Mouse (Mus musculus) ES-E14 (cell line): ENCODE results near the gene Ccdc58. TPM values are rescaled to one million over a fixed set of nuclear protein-coding genes. Genes with fewer than 3 reads are reported as not detected.
"Not testable (repeated sequence)": the region's sequence is repeated elsewhere in the genome, so short reads cannot be mapped to it uniquely, and the experiment has no call there.

Experiments used
- DNase-seq: peaks from one replicate; pipeline ENCODE4 v3.0.0-alpha.2; 2013; ENCODE audit warnings: low read depth, low spot score
- H3K27ac ChIP-seq: 2 replicates; pipeline ENCODE4 v1.5.1; 2012; ENCODE audit warnings: low read depth, mild to moderate bottlenecking, low read length, moderate library complexity, mixed read lengths; ENCODE audit not compliant: poor library complexity, insufficient read depth, severe bottlenecking
- H3K36me3 ChIP-seq: 2 replicates; pipeline ENCODE4 v1.6.1; 2012; ENCODE audit warnings: mild to moderate bottlenecking, low read length, moderate library complexity, mixed read lengths; ENCODE audit not compliant: control insufficient read depth, poor library complexity, insufficient read depth, severe bottlenecking
- H3K4me1 ChIP-seq, 2 experiments: fragments of 150-350 bp in 1 of 2; sonication (generic) in 1 of 2; 2 replicates each; pipeline ENCODE4 v1.6.1; 2012; ENCODE audit warnings: low read length in 2 of 2, mild to moderate bottlenecking in 1 of 2, mixed read lengths in 1 of 2; ENCODE audit not compliant: control insufficient read depth in 2 of 2, insufficient read depth in 2 of 2, poor library complexity in 1 of 2
- H3K4me3 ChIP-seq, 2 experiments: fragments of 150-350 bp in 1 of 2; sonication (generic) in 1 of 2; 2 replicates each; pipeline ENCODE4 v1.5.1; 2012; ENCODE audit warnings: low read length in 2 of 2, low read depth in 1 of 2, mild to moderate bottlenecking in 1 of 2, mixed read lengths in 1 of 2; ENCODE audit not compliant: insufficient read depth in 1 of 2, poor library complexity in 1 of 2, severe bottlenecking in 1 of 2
- H3K9ac ChIP-seq: 2 replicates; pipeline ENCODE4 v1.6.1; 2012; ENCODE audit warnings: low read depth, mild to moderate bottlenecking, low read length, mixed read lengths; ENCODE audit not compliant: poor library complexity, insufficient read depth, severe bottlenecking
- H3K9me3 ChIP-seq: fragments of 150-350 bp; sonication (generic); 2 replicates; pipeline ENCODE4 v1.6.1; 2012; ENCODE audit warnings: low read depth, mild to moderate bottlenecking, low read length; ENCODE audit not compliant: control insufficient read depth, insufficient read depth
- CHD2 ChIP-seq: IDR thresholded peaks from 2 replicates; pipeline ENCODE4 v1.6.1; 2014; ENCODE audit warnings: mild to moderate bottlenecking, low read depth, low read length, inconsistent platforms
- HCFC1 ChIP-seq: IDR thresholded peaks from 2 replicates; pipeline ENCODE4 v1.6.1; 2012; ENCODE audit warnings: low read length, inconsistent platforms, borderline replicate concordance; ENCODE audit not compliant: insufficient read depth
- MAFK ChIP-seq: IDR thresholded peaks from 2 replicates; pipeline ENCODE4 v1.6.1; 2014; ENCODE audit warnings: mild to moderate bottlenecking, low read depth, low read length, inconsistent platforms; ENCODE audit not compliant: insufficient read depth
- ZC3H11A ChIP-seq: IDR thresholded peaks from 2 replicates; pipeline ENCODE4 v1.6.1; 2012; ENCODE audit warnings: low read depth, mild to moderate bottlenecking, inconsistent platforms, low read length, borderline replicate concordance
- ZNF384 ChIP-seq: IDR thresholded peaks from 2 replicates; pipeline ENCODE4 v1.6.1; 2012; ENCODE audit warnings: low read depth, low read length, inconsistent platforms
- in situ Hi-C, 2 experiments: fragments of 600-800 bp; cut with MboI; formaldehyde crosslinking; loops; one replicate each; pipeline ENCODE4 v1.15.1; 2025; ENCODE audit warnings: low sequenced_read_pairs in 2 of 2, inconsistent platforms in 1 of 2; ENCODE audit not compliant: unreplicated experiment in 2 of 2
- total RNA-seq: library from RNA; depleted of rRNA; stranded (reverse); fragments of 300-350 nt; gene quantifications from 2 replicates; pipeline ENCODE4 v1.2.3, GENCODE M21; 2012

Ccdc58 gene
- total RNA-seq, 1 experiment, result 185 TPM

DNA sequence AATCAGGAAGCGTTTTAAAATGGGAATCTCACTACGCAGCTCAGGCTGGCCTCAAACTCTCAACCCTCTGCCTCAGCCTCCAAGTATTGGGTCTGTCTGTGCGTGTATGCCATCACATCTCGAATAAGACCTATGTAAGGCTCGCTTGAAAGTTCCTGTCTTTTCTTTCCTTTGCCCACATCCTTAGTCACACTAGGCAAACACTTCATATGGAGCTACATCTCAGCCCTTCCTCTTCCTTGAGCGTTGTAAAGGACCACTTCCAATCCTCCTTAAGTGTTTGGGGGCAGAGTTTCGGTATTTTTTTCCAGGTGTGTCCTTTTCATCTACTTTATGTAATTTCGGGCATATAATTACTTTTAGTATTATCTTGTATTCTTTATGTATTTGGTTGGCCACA, 16.6 kb upstream of the Ccdc58 start:
- in situ Hi-C loops, result no loop called here
- Histone ChIP-seq H3K4me1 (0 out of 4 replicates have a peak, but pooled peaks cover 0 to 3% of the 10 kb centered on the region in 2 experiments), H3K9ac (no peak overlapping the region), H3K4me3 (no peak overlapping the region), H3K36me3 (peaks cover 19% of the 10 kb centered on the region), H3K27ac (no peak overlapping the region), H3K9me3 (no peaks in the 10 kb centered on the region)
- TF ChIP-seq ZC3H11A (no peak), MAFK (no peak), ZNF384 (no peak), CHD2 (no peak), HCFC1 (no peak)
- no peak for DNase-seq

DNA sequence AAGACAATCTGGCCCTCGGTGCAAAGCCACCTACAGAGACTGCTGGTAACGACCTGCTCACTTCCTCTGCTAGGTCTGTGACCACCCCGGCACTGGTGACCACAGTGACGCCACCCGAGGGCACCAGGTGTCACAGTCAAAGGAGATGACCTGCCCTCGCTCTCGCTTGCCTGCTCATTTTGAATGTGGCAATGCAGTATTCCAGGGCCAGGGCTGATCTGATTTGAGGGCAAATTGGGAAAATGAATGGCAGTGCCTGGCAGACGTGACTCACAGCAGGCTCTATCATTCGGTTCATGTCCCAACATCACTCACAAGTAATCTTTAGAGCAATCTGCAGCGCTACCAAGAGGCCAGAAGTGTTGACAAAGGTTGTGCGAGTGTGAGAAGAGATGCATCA, 15.1 kb upstream of the Ccdc58 start:
- TF ChIP-seq CHD2 (no peak), MAFK (no peak), ZC3H11A (no peak), ZNF384 (no peak), HCFC1 (no peak)
- Histone ChIP-seq H3K27ac (no peak overlapping the region), H3K4me3 (no peak overlapping the region), H3K9me3 (no peaks in the 10 kb centered on the region), H3K4me1 (0 out of 4 replicates have a peak, but pooled peaks cover 0 to 3% of the 10 kb centered on the region in 2 experiments), H3K9ac (no peak overlapping the region), H3K36me3 (peaks cover 11% of the 10 kb centered on the region)
- DNase-seq, result no peak
- in situ Hi-C loops, result no loop called here

DNA sequence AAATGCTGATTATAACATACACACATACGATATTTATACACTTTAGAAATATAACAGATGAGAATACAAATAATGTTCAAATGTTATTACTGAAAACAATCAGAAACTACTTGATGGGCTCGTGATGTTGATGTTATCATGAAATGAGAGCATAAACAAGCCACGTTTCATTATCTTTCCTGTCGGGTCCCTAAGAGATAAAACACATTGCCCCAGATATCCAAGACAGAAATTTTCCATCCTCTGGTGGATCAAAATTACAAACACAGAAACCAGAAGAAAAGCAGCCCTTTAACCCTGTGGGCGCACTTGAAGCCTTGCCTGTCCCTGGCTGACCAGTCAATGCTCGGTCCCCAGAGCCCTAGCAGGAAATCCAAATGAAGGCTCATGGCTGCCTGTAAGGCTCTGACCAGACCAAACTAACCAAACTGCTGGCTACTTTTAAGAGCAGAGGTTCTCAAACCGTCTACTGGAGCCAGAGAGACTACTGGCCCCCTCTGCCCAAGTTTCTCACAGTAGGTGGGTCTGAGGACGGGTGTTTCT, 13.5 kb upstream of the Ccdc58 start:
- Histone ChIP-seq H3K4me1 (0 out of 4 replicates have a peak, but pooled peaks cover 1 to 3% of the 10 kb centered on the region in 2 experiments), H3K4me3 (no peak overlapping the region), H3K9me3 (no peaks in the 10 kb centered on the region), H3K27ac (no peak overlapping the region), H3K9ac (no peak overlapping the region), H3K36me3 (peaks cover 7% of the 10 kb centered on the region)
- TF ChIP-seq MAFK (no peak), ZC3H11A (no peak), ZNF384 (no peak), CHD2 (no peak), HCFC1 (no peak)
- DNase-seq, result no peak
- in situ Hi-C loops, result no loop called here

DNA sequence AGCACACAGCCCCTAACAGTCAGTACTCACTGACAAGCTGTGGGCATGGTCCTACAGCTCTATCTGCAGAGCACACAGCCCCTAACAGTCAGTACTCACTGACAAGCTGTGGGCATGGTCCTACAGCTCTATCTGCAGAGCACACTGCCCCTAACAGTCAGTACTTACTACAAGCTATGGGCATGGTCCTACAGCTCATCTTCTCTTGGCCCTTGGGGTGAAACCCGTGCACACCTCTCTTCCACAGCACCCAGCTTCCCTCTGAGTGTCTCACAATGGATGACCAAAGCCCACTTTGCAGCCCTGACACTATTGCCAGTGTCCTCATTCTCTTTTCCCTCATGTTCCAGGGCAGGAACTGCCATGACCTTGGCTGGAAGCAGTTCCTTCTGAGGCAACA, 9.0 kb upstream of the Ccdc58 start:
- in situ Hi-C loops, H3K4me1 ChIP-seq, H3K27ac ChIP-seq, DNase-seq, H3K9me3 ChIP-seq, H3K36me3 ChIP-seq, H3K9ac ChIP-seq, H3K4me3 ChIP-seq: not testable (repeated sequence)

DNA sequence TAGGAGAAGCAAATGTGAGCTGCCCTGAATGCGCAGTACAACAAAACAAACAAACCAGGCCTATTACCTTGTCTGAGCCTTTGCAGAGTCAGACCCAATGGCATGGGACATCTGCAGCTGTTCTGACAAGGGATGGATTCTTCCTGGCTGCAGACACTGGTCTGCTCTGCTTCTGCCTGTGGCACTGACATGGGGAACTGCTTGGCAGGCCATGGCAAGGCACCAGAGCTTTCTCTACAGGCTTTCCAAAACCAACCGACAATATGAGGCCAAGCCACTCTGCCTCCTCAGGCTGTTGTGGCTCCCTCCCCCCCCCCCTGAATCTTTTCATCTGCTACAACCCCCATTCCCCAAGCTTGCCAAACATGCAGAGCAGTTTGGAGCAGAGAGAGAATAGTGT, 8.2 kb upstream of the Ccdc58 start:
- Histone ChIP-seq H3K36me3 (peaks cover under 1% of the 10 kb centered on the region), H3K4me3 (no peak overlapping the region), H3K9ac (no peak overlapping the region), H3K9me3 (no peaks in the 10 kb centered on the region), H3K27ac (no peak overlapping the region; the same call in 1 of the 2 replicates), H3K4me1 (peaks cover 8 to 9% of the 10 kb centered on the region in 2 experiments; a peak in 2 of 4 replicates)
- TF ChIP-seq ZNF384 (no peak), ZC3H11A (no peak)
- in situ Hi-C loops, result no loop called here
- DNase-seq, result no peak
